Mouse (Mus musculus) lung, embryonic 15.5 days (tissue): ENCODE results near the gene Pam16. TPM values are rescaled to one million over a fixed set of nuclear protein-coding genes. Genes with fewer than 3 reads are reported as not detected.

Source experiments
- ATAC-seq: fragments of 200-750 bp; cut with Nextera tagmentation; 2 replicates; pipeline ENCODE4 v1.8.0; 2017; ENCODE audit warnings: moderate number of reproducible peaks, borderline replicate concordance; ENCODE audit not compliant: low FRiP score, low TSS enrichment; ENCODE audit errors: extremely low read depth
- H3K27ac ChIP-seq: fragments of 300-500 bp; sonication (generic); 2 replicates; pipeline ENCODE4 v1.5.1; 2015; ENCODE audit warnings: moderate library complexity, mild to moderate bottlenecking, inconsistent platforms
- H3K27me3 ChIP-seq: fragments of 300-500 bp; sonication (generic); 2 replicates; pipeline ENCODE4 v1.6.1; 2015; ENCODE audit warnings: inconsistent platforms
- H3K36me3 ChIP-seq: fragments of 300-500 bp; sonication (generic); 2 replicates; pipeline ENCODE4 v1.6.1; 2015; ENCODE audit warnings: inconsistent platforms
- H3K4me1 ChIP-seq: fragments of 300-500 bp; sonication (generic); 2 replicates; pipeline ENCODE4 v1.6.1; 2015; ENCODE audit warnings: inconsistent platforms
- H3K4me2 ChIP-seq: fragments of 300-500 bp; sonication (generic); 2 replicates; pipeline ENCODE4 v1.6.1; 2015; ENCODE audit warnings: inconsistent platforms, mild to moderate bottlenecking, moderate library complexity
- H3K4me3 ChIP-seq: fragments of 300-500 bp; sonication (generic); 2 replicates; pipeline ENCODE4 v1.5.1; 2015; ENCODE audit warnings: mild to moderate bottlenecking, inconsistent platforms
- H3K9ac ChIP-seq: fragments of 300-500 bp; sonication (generic); 2 replicates; pipeline ENCODE4 v1.6.1; 2015; ENCODE audit warnings: inconsistent platforms
- H3K9me3 ChIP-seq: fragments of 300-500 bp; sonication (generic); 2 replicates; pipeline ENCODE4 v1.6.1; 2016; ENCODE audit warnings: inconsistent platforms
- WGBS: fragments of 180-500 bp; shearing (Covaris S2); methylation state at CpG from one replicate; pipeline ENCODE4 v1.1.7; 2015; 5-methylcytosine and 5-hydroxymethylcytosine counted together
- polyA plus RNA-seq: library from polyadenylated mRNA; unstranded; fragments of >200 nt; fragmentation: Nextera tagmentation; extraction: Ambion mirVana; gene quantifications from 2 replicates; pipeline ENCODE4 v1.2.1, GENCODE M21; 2015

The Pam16 gene
- polyA plus RNA-seq, 1 experiment from 2014 or later: 93.8 TPM

DNA sequence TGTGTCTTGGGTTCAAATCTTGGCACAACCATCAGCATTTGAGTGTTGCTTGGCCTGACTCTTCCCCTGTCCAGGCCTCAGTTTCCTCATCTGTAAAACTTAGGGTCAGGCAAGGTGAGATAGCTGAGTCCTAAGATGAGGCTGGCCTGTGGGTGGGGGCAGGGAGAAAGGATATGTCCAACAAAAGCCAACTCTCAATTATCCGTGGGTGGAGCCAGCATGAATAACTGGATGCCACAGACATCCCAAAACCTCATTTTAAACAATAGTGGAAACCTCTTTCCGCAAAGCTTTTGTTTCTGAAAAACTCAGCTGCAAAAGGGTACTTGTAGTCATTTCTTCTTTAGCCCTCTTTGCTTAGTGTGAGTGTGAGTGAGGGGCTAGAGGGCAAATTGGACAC is 28.0 kb downstream of the Pam16 start:
- peak overlapping the region; percentile 54 for H3K27ac ChIP-seq
- H3K4me2 ChIP-seq: peak overlapping the region; percentile 82
- H3K36me3 ChIP-seq: 0 out of 2 replicates have a peak, but pooled peaks cover 2% of the 10 kb centered on the region
- no peak for ATAC-seq
- no peaks in the 10 kb centered on the region for H3K9me3 ChIP-seq
- H3K27me3 ChIP-seq: no peaks in the 10 kb centered on the region
- peaks cover 77% of the 10 kb centered on the region for H3K4me1 ChIP-seq
- H3K9ac ChIP-seq: no peak overlapping the region
- WGBS: 49% methylated on average over 2 of the region's 2 CpGs
- peak overlapping the region; percentile 84 for H3K4me3 ChIP-seq

DNA sequence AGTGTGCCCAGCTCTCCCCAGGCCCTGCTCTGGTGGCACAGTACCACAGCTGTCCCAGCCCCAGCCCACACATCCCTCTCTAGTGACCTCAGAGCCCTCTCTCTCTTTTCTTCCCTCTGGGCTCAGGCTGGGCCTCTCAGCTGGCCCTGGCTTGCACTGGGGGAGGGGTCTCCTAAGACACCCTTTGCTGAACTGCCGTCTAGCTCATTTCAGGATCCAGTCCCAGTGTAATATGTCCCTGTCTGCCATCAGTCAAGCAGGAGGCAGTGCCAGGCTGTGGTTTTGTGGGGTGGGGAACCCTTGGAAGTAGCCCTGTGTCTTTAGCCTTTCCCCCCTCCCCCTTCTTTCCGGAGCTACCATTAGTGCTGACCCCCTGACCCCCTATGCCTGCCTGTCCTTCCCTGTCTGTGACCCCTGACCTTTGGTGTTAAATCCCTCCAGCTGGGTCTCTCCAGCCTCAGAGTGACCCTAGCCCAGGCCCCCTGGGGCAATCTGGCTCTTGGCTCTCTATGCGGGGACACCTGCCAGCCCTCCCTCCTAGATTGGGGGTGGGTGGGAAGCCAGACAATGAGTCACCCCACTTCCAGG is 28.6 kb downstream of the Pam16 start:
- H3K36me3 ChIP-seq: 0 out of 2 replicates have a peak, but pooled peaks cover 4% of the 10 kb centered on the region
- H3K4me2 ChIP-seq: peak overlapping the region; percentile 82
- peak; percentile 6; the same call in 1 of the 2 replicates for ATAC-seq
- peak overlapping the region; percentile 84 for H3K4me3 ChIP-seq
- WGBS: 15% methylated on average over 3 of the region's 3 CpGs
- peak overlapping the region; percentile 90 for H3K9ac ChIP-seq
- H3K27ac ChIP-seq: peak overlapping the region; percentile 95
- no peaks in the 10 kb centered on the region for H3K9me3 ChIP-seq
- no peaks in the 10 kb centered on the region for H3K27me3 ChIP-seq
- H3K4me1 ChIP-seq: peaks cover 77% of the 10 kb centered on the region

DNA sequence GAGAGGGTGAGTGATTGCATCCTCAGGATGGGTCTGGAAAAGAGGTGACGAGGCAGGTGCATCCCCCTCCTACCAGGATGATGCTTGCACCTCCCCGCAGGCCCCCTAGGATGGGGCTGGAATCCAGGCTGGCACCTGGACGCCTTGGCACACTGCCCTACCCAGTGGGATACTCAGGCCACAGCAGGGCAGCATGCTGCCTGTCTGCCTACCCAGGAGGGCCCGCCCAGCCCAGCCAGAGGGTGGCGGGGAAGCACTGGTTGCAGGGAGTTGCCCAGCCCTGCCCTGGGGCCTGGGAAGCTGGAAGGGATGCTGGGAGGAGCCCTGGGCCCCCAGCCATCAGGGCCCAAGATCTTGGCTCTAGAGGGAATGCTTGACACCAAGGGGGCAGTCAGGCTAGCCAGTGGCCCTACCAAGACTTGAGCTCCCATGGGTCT is 29.2 kb downstream of the Pam16 start:
- H3K4me3 ChIP-seq: peak overlapping the region; percentile 84
- H3K9me3 ChIP-seq: no peaks in the 10 kb centered on the region
- H3K4me1 ChIP-seq: peaks cover 72% of the 10 kb centered on the region
- H3K9ac ChIP-seq: peak overlapping the region; percentile 90
- peak overlapping the region; percentile 95 for H3K27ac ChIP-seq
- peak overlapping the region; percentile 82 for H3K4me2 ChIP-seq
- H3K27me3 ChIP-seq: no peaks in the 10 kb centered on the region
- ATAC-seq: peak; percentile 11; the same call in 1 of the 2 replicates
- H3K36me3 ChIP-seq: peaks cover 10% of the 10 kb centered on the region; the same call in 1 of the 2 replicates
- 8% methylated on average over 5 of the region's 5 CpGs for WGBS

DNA sequence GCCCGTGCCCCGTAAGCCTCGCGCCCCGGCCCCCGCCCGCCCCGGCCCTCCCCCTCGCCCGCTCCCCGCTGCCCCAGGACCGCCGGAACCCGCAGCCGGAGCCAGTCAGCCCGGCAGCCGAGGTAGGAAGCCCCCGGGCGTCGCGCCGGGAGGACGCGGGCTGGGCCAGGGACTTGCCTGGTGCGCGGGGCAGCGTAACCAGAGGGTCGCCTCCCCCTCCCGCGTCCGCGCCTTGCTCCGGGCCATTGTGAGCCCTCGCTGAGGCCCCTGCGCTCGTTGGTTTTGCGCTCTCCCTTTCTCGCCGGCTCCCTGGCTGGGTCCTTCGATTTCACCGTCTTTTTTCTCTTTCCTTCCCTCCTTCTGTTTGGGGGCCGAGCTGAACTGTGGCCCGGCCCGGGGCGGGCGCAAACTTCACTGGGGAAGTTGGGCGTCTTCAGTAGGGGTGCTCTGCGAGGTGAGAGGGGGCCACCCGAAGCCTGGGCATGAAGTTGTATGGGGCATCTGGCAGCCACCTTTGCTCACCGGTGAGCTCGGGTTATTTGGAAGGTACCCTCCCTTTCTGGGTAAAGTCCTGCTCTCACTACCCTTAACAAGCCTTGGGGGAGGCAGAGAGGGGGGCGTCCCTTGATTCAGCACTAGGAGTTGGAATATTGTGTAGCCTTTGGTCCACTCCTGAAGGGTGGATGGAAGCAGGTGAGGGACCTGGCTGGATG is 29.8 kb downstream of the Pam16 start:
- ATAC-seq: peak; percentile 20; the same call in 1 of the 2 replicates
- 0% methylated on average over 40 of the region's 52 CpGs for WGBS
- no peaks in the 10 kb centered on the region for H3K27me3 ChIP-seq
- H3K36me3 ChIP-seq: peaks cover 14% of the 10 kb centered on the region; the same call in 1 of the 2 replicates
- H3K4me3 ChIP-seq: peak overlapping the region; percentile 84
- peak overlapping the region; percentile 95 for H3K27ac ChIP-seq
- peak overlapping the region; percentile 90 for H3K9ac ChIP-seq
- no peaks in the 10 kb centered on the region for H3K9me3 ChIP-seq
- H3K4me1 ChIP-seq: peaks cover 68% of the 10 kb centered on the region
- H3K4me2 ChIP-seq: peak overlapping the region; percentile 82

DNA sequence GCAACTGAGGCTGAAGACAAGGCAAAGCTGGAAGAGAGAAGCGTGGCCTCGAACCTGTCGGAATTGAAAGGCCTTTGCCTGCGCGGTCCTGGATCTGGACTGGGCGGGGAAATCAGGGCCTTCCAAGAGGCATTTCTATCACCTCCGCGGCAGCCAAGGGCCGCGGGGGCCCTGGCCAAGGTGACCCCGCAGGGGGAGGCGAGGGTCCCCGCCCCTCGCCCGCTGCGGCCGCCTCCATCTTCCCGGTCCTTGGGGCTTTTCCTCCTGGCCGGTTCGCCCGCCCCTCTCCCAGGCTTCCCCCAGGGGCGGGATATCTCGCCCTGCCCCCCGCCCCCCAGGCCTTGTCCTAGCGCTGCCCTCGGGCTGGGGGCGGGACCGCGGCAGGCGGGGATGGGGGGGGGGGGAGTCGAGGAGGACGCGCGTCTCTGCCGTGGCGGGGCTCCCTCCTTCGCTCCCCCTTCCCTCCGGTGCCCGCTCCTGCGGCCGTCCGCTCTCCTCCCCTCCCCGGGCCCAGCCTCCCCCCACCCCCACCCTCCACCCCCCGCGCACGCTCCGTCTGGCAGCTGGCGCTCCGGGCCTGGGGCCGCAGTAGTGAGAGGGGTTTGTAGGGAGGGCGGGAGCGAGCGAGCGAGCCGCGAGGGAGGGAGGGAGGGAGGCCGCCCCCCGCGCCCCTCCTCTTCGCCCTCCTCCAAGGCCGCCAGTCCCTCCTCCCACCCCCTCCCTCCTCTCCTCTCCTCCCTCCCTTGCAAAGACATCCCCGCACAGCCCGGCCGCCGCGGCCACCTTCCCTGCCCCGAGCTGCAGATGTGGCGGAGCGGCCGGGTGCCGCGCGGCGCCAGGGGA is 30.6 kb downstream of the Pam16 start, which contains the start of gene Glis2:
Glis2 (plus strand) TSS at position 743 of the 843 bp plus-strand sequence.
- Histone ChIP-seq H3K36me3 (peaks cover 14% of the 10 kb centered on the region; the same call in 1 of the 2 replicates), H3K4me3 (peak within 1 kb of the TSS; percentile 84), H3K9ac (peak within 1 kb of the TSS; percentile 90), H3K27ac (peak within 1 kb of the TSS; percentile 95), H3K27me3 (no peaks in the 10 kb centered on the region), H3K4me1 (peaks cover 65% of the 10 kb centered on the region), H3K9me3 (no peaks in the 10 kb centered on the region), H3K4me2 (peak within 1 kb of the TSS; percentile 82)
- ATAC-seq: peak; percentile 88
- WGBS: 1% methylated on average over 18 of the region's 74 CpGs

DNA sequence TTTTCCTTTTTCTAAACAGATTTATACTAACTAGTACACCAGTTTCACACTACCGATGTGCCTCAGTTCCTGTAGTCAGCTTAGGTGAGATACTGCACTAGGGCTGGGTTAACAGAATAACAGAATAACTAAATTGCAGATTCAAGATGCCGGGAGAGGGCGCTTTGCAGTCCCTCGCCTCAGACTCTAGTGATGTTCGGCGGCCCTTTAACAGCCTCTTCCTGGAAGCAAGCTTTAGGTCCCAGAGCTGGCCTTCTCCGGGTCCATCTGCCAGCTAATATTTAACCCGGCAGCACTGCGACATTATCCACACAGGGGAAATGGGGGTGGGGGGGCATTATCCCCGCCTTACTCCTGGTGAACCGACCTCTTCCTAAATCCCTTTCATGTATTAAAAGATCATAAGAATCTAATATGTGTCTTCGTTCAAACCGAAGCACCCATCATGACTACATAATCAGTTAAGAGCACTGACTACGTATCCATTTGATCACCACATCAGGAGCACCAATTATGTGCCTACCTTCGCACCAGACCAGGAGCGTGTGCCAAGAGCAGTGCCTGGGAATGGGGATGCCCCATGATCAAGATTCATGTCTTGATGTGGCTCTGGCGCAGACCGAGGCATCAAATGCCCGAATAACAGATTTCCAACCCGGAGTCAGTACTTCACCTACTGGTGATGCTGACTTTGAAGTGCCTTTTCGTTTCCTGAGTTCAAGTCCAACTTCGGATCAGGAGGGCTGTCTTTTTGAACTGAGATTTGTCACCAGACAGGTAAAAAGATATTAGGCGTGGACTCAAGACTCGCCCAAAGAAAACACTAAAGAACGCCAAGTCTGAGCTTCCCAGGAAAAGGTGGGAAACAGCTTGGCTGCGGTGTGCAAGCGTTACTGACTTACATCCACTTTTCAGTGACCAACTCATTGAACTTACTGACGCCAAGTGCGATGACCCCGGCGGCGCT is 31.6 kb downstream of the Pam16 start:
- no peaks in the 10 kb centered on the region for H3K9me3 ChIP-seq
- H3K4me3 ChIP-seq: peak overlapping the region; percentile 84
- H3K36me3 ChIP-seq: peaks cover 14% of the 10 kb centered on the region; the same call in 1 of the 2 replicates
- H3K27ac ChIP-seq: peak overlapping the region; percentile 95
- peak overlapping the region; percentile 90 for H3K9ac ChIP-seq
- no peaks in the 10 kb centered on the region for H3K27me3 ChIP-seq
- no peak for ATAC-seq
- 10% methylated on average over 32 of the region's 32 CpGs for WGBS
- H3K4me1 ChIP-seq: peaks cover 57% of the 10 kb centered on the region
- peak overlapping the region; percentile 82 for H3K4me2 ChIP-seq

DNA sequence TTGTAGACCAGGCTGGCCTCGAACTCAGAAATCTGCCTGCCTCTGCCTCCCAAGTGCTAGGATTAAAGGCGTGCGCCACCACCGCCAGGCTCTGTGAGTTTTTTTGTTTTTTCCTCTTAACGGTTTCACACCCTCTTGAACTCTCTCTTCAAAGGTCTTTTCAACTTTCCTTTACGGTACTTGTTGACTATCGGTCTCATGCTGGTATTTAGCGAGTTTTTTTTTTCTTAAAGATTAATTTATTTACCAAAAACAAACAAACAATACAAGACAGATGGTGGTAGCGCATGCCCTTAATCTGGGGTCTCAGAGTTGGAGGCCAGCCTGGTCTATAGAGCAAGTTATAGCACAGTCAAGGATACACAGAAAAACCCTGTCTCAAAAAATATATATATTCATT is 34.6 kb downstream of the Pam16 start:
- H3K4me3 ChIP-seq: no peak overlapping the region
- WGBS: 93% methylated on average over 9 of the region's 9 CpGs
- ATAC-seq: no peak

DNA sequence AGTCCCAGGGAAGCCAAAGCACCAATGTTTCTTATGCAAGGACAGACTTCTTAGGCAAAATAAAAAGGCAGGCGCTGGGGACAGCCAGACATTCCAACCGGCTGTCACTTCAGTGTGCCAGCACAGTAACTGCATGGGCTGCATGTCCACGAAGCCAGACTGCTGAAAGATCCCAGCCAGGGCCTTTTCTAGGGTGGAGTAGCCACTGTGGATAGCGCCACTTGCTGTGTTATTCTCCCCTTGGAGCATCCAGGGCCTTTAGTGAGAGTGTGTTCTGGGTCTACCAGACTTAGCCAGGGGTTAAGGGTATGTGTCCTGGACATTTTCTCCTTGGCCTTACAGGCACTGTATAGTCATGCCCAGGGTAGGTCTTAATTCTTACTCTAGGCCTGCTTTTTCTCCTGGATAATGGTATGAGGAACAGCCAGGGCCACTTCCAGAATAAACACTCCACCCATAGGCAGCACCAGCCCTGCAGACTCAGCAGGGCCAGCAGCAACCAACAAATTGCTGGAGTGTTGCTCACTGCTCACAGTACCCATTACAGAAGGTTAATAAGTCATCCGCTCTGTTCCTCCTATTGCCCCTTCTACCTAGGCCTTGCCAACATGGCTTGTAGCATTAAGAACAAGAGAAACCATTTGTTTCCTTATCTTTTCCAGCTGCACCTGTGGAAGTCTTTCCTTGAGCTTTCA is 37.1 kb downstream of the Pam16 start:
- H3K9ac ChIP-seq: no peak overlapping the region

More for the DNA sequence above, 34.6 kb downstream of the Pam16 start:
- Histone ChIP-seq H3K27me3 (no peaks in the 10 kb centered on the region), H3K4me2 (no peak overlapping the region), H3K9me3 (no peaks in the 10 kb centered on the region), H3K36me3 (peaks cover 14% of the 10 kb centered on the region; the same call in 1 of the 2 replicates), H3K4me1 (peaks cover 47% of the 10 kb centered on the region), H3K9ac (no peak overlapping the region), H3K27ac (no peak overlapping the region)

DNA sequence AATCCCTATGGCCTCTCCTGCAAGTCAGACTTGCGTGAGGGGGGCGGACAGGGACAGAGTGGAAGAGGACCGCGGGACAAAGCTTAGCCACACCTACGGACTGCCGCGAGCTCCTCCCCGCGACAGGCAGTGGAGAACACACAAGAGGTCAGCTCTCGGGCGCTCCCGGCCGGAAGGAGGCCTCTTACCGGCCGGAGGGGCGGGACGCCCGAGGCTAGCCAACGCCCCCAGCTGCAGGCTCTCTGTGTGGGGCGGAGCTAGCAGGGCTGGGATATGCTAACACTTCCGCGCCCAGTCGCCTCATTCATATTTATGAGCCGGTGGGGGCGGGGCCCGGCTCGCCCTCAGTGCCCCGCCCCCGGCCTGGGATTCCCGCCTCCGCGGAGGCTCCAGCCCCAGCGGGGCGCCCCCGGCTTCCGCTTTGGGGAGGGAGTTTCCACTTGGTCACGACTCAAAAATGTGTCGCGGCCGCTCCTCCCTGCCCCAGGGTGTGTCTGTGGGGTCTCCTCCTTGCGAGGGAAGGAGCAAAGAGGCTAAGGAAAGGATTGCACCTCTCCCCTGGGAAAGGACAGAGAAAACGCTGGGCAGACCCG is 38.2 kb downstream of the Pam16 start:
- under 1% methylated on average over 43 of the region's 43 CpGs for WGBS
- H3K4me3 ChIP-seq: peak overlapping the region; percentile 41
- peak; percentile 100 for ATAC-seq
- peak overlapping the region; percentile 36 for H3K9ac ChIP-seq
- peak overlapping the region; percentile 93 for H3K27ac ChIP-seq
- H3K9me3 ChIP-seq: no peaks in the 10 kb centered on the region
- peaks cover 10% of the 10 kb centered on the region; the same call in 1 of the 2 replicates for H3K36me3 ChIP-seq
- H3K4me1 ChIP-seq: peaks cover 22% of the 10 kb centered on the region
- no peaks in the 10 kb centered on the region for H3K27me3 ChIP-seq
- peak overlapping the region; percentile 59 for H3K4me2 ChIP-seq

More for the DNA sequence above, 37.1 kb downstream of the Pam16 start:
- H3K36me3 ChIP-seq: peaks cover 14% of the 10 kb centered on the region; the same call in 1 of the 2 replicates
- no peak for ATAC-seq
- H3K4me1 ChIP-seq: peaks cover 32% of the 10 kb centered on the region
- no peak overlapping the region for H3K4me3 ChIP-seq
- WGBS: 50% methylated on average over 5 of the region's 5 CpGs
- no peaks in the 10 kb centered on the region for H3K9me3 ChIP-seq
- no peaks in the 10 kb centered on the region for H3K27me3 ChIP-seq
- H3K27ac ChIP-seq: peak overlapping the region; percentile 93
- H3K4me2 ChIP-seq: no peak overlapping the region
